Mouse (Mus musculus) limb, embryonic 15.5 days (tissue): ENCODE results near the gene Stum. TPM values are rescaled to one million over a fixed set of nuclear protein-coding genes. Genes with fewer than 3 reads are reported as not detected.

ENCODE experiments used
- ATAC-seq: fragments of 200-750 bp; cut with Nextera tagmentation; 2 replicates; pipeline ENCODE4 v1.8.0; 2017; ENCODE audit warnings: low read depth, moderate TSS enrichment; ENCODE audit not compliant: insufficient number of reproducible peaks, low FRiP score, low TSS enrichment
- H3K27ac ChIP-seq: fragments of 300-500 bp; sonication (generic); 2 replicates; pipeline ENCODE4 v1.5.1; 2015; ENCODE audit warnings: moderate library complexity, mild to moderate bottlenecking, inconsistent platforms
- H3K27me3 ChIP-seq: fragments of 300-500 bp; sonication (generic); 2 replicates; pipeline ENCODE4 v1.6.1; 2015; ENCODE audit warnings: inconsistent platforms
- H3K36me3 ChIP-seq: fragments of 300-500 bp; sonication (generic); 2 replicates; pipeline ENCODE4 v1.6.1; 2015; ENCODE audit warnings: inconsistent platforms
- H3K4me1 ChIP-seq: fragments of 300-500 bp; sonication (generic); 2 replicates; pipeline ENCODE4 v1.6.1; 2015; ENCODE audit warnings: inconsistent platforms
- H3K4me2 ChIP-seq: fragments of 300-500 bp; sonication (generic); 2 replicates; pipeline ENCODE4 v1.6.1; 2015; ENCODE audit warnings: mild to moderate bottlenecking, inconsistent platforms
- H3K4me3 ChIP-seq: fragments of 300-500 bp; sonication (generic); 2 replicates; pipeline ENCODE4 v1.5.1; 2015; ENCODE audit warnings: mild to moderate bottlenecking, inconsistent platforms
- H3K9ac ChIP-seq: fragments of 300-500 bp; sonication (generic); 2 replicates; pipeline ENCODE4 v1.6.1; 2015; ENCODE audit warnings: inconsistent platforms
- H3K9me3 ChIP-seq: fragments of 300-500 bp; sonication (generic); 2 replicates; pipeline ENCODE4 v1.6.1; 2016; ENCODE audit warnings: inconsistent platforms
- WGBS: fragments of 180-500 bp; shearing (Covaris S2); methylation state at CpG from one replicate; pipeline ENCODE4 v1.1.7; 2015; 5-methylcytosine and 5-hydroxymethylcytosine counted together
- polyA plus RNA-seq: library from polyadenylated mRNA; unstranded; fragments of >200 nt; fragmentation: Nextera tagmentation; extraction: Ambion mirVana; gene quantifications from 2 replicates; pipeline ENCODE4 v1.2.1, GENCODE M21; 2015

The Stum gene
- polyA plus RNA-seq, 1 experiment from 2014 or later: 3.9 TPM

DNA sequence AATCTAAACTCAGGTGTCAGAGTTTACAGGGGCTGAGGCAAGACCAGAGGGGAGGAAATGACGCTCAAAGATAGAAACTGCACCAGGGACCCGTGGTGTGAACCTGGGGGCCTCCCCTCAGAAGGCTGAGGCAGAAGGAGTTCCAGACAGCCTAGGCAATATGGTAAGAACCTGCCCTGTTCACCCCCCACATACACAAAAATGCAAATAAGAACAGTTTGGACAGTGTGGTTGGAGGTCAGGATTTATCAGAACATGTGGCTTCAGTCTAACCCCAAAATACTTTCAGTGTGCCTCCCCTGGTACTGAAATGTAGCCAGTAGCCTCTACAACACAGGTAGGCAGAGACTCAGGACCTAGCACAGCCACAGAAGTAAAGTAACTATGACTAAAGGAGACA, 30.8 kb upstream of the Stum start:
- Histone ChIP-seq H3K27me3 (no peaks in the 10 kb centered on the region), H3K36me3 (no peaks in the 10 kb centered on the region), H3K27ac (no peak overlapping the region; the same call in 1 of the 2 replicates), H3K9me3 (no peaks in the 10 kb centered on the region), H3K4me2 (no peak overlapping the region), H3K4me3 (no peak overlapping the region), H3K9ac (no peak overlapping the region), H3K4me1 (peaks cover 15% of the 10 kb centered on the region)
- ATAC-seq: no peak
- 82% methylated on average over 2 of the region's 2 CpGs for WGBS

DNA sequence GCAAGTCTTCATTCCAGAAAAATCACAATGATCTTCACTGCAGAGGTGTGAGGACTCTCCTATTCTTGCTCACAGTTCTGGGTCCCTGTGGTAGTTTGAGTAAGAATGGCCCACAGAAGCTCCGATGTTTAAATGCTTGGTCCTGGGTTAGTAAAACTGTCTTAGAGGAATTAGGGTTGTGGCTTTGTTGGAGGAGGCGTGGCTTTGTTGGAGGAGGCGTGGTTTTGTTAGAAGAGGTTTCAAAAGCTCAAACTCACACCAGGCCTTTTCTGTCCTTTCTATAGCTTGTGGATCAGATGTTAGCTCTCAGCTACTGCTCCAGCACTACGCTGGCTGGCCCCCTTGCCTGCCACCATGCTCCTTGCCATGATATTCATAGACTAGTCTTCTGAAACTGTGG, 27.6 kb upstream of the Stum start:
- 43% methylated on average over 4 of the region's 4 CpGs for WGBS
- Histone ChIP-seq H3K4me3 (no peak overlapping the region), H3K4me2 (0 out of 2 replicates have a peak overlapping the region, but pooled peaks have one; percentile 14)

DNA sequence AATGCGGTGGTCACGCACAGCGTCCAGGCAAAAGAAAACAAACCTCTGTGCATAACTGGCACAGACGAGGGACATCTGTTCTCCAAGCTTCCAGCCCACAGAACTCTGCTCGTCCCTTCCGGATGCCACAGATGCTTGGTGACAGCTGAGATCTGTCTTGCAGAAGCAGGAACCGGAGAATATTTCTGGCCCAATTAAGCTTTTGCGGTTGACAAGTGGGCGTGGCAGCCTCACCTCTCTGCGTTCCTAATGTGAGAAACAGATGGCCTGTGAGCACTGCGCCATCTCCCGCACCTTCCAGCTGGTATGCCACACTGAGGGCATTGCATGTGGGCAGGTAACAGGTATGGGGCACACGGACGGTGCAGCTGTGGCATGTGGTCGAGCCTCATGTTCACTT, 27.1 kb upstream of the Stum start:
- H3K4me3 ChIP-seq: no peak overlapping the region
- H3K9ac ChIP-seq: no peak overlapping the region
- WGBS: 26% methylated on average over 15 of the region's 15 CpGs
- H3K36me3 ChIP-seq: no peaks in the 10 kb centered on the region
- H3K27me3 ChIP-seq: no peaks in the 10 kb centered on the region
- no peak overlapping the region for H3K27ac ChIP-seq
- peaks cover 15% of the 10 kb centered on the region for H3K4me1 ChIP-seq
- H3K4me2 ChIP-seq: 0 out of 2 replicates have a peak overlapping the region, but pooled peaks have one; percentile 14
- no peaks in the 10 kb centered on the region for H3K9me3 ChIP-seq
- no peak for ATAC-seq

More for the DNA sequence above, 27.6 kb upstream of the Stum start:
- Histone ChIP-seq H3K27ac (no peak overlapping the region), H3K27me3 (no peaks in the 10 kb centered on the region), H3K9me3 (no peaks in the 10 kb centered on the region), H3K9ac (no peak overlapping the region), H3K4me1 (peaks cover 15% of the 10 kb centered on the region), H3K36me3 (no peaks in the 10 kb centered on the region)
- no peak for ATAC-seq

DNA sequence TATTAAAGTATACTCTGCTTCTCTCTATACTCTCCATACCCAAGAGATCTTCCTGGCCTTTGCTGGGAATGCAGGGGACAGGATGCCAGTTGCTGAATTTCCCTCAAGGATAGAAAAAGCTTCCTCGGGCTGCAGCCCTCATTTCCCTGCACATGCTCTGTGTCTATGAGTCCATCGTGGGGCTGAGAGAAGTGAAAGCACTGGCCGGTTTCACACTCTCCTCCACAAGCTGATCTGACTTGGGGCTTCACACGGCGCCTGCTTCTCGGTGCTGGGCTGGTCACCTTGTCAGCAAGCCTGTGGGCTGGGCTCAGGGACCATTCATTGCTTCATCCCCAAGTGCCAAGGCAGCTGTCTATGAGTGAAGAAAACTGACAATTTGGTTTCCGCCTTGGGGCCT, 25.4 kb upstream of the Stum start:
- Histone ChIP-seq H3K4me2 (no peak overlapping the region), H3K4me1 (peaks cover 6% of the 10 kb centered on the region), H3K27ac (no peak overlapping the region), H3K4me3 (no peak overlapping the region), H3K36me3 (no peaks in the 10 kb centered on the region), H3K9me3 (no peaks in the 10 kb centered on the region), H3K9ac (no peak overlapping the region), H3K27me3 (no peaks in the 10 kb centered on the region)
- WGBS: 65% methylated on average over 7 of the region's 7 CpGs
- ATAC-seq: no peak

DNA sequence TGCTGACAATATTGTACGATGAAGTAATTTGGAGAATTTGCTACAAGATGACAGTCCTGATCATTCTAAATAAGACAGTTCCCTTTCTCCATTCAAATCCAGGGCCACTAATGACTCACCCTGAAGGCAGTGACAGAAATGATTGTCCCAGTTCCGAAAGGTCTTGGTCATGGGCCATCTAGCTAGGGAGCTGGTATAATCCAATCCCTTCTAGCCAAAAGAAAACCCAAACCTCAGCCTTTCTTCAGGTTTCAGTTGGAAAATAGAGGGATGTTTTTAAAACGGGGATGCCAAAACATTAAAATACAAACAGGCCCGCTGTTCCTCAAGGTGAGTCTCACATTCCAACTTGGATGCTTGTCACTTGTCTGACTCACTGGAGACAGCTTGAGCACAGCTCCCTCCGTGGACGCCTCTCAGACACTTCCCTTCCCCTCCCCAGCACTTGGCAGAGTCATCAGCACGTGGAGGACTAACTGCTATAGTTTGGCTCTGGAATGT, 24.0 kb upstream of the Stum start:
- Histone ChIP-seq H3K4me3 (no peak overlapping the region), H3K9me3 (no peaks in the 10 kb centered on the region), H3K27ac (no peak overlapping the region), H3K27me3 (no peaks in the 10 kb centered on the region), H3K4me2 (no peak overlapping the region), H3K4me1 (peaks cover 6% of the 10 kb centered on the region), H3K9ac (no peak overlapping the region), H3K36me3 (no peaks in the 10 kb centered on the region)
- no peak for ATAC-seq
- 58% methylated on average over 7 of the region's 7 CpGs for WGBS

DNA sequence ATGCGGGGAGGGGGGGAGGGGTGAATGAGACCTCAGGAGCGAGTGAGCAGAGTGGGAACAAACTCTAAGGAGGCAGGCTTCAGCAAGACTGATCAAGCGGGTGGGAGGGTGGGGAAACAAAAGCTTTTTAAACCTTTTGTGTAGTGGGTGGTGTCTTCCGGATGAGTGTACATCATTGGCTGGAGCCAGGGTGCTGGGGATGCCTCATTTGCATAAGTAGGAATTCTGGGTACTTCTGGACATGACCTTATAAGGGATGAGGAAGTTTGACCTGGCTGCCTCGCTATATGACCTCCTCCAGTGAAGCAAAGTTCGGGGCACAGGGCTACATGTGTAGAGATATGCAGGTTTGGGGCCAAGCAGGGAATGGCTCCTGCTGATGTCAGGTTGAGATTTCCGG, 23.0 kb upstream of the Stum start:
- Histone ChIP-seq H3K4me2 (no peak overlapping the region), H3K9me3 (no peaks in the 10 kb centered on the region), H3K9ac (no peak overlapping the region), H3K4me3 (no peak overlapping the region), H3K4me1 (peaks cover 6% of the 10 kb centered on the region), H3K36me3 (no peaks in the 10 kb centered on the region), H3K27me3 (no peaks in the 10 kb centered on the region), H3K27ac (no peak overlapping the region)
- no peak for ATAC-seq
- WGBS: 88% methylated on average over 7 of the region's 7 CpGs

DNA sequence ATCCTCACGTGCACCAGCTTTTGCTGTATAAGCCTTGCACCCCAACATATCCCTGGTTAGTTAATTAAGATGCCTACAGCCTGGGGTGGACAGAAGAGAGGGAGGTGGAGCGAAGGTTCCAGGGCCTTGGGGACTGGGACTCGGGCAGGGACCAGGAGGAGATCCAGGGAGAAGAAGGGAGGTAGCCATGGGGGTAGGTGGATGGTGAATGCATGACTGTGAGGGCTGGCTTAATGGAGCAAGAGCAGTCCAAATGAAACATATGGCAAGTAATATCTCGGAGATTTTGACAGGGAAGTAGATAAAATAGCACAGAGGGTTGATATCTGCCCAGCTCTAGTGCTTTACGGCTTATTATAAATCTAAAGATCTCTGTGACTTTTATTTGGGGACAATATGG, 21.6 kb upstream of the Stum start:
- Histone ChIP-seq H3K27me3 (no peaks in the 10 kb centered on the region), H3K9ac (no peak overlapping the region), H3K27ac (no peak overlapping the region), H3K36me3 (no peaks in the 10 kb centered on the region), H3K4me1 (no peaks in the 10 kb centered on the region), H3K4me2 (no peak overlapping the region), H3K9me3 (no peaks in the 10 kb centered on the region), H3K4me3 (no peak overlapping the region)
- WGBS: 81% methylated on average over 5 of the region's 5 CpGs
- no peak for ATAC-seq

DNA sequence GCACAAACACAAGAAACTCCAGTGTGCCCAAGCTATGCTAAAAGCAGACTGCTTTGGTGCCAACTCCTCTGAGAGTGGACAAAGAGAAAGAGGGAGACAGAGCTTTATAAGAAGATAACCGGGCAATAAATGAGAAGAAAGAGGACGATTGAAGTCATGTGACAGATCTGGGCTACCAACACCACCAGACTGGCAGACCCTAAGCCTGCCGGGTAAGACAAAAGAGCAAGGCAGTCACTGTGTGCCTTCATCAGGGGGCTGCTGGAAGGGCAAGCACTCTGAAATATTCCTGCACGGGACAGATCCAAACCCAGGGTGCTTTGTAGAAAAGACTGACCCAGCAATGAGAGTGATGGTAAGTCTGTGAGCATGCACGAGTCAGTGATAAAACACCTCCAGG, 20.2 kb upstream of the Stum start:
- ATAC-seq: no peak
- Histone ChIP-seq H3K4me3 (no peak overlapping the region), H3K4me1 (no peaks in the 10 kb centered on the region), H3K9me3 (no peaks in the 10 kb centered on the region), H3K36me3 (no peaks in the 10 kb centered on the region), H3K9ac (no peak overlapping the region), H3K27ac (no peak overlapping the region), H3K4me2 (no peak overlapping the region), H3K27me3 (no peaks in the 10 kb centered on the region)
- 59% methylated on average over 5 of the region's 5 CpGs for WGBS

DNA sequence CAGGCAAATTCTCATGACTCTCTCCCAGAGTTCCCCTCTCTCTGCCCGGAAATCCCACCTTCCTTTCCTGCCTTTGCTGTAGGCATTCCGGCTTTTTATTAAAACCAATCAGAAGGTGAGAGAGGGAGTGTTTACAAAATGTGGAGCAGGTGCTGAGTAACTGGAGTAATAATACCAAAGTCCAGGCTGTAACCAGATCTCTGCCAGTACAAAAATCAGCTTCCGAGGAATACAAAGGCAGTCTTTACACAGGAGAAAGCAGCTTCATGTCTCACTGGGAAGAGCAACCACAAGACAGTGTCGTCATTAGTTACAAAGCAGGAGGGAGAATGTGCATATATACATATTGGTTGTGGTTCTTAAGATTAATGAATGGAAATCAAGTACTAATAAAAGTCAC, 19.3 kb upstream of the Stum start:
- no peak for ATAC-seq
- Histone ChIP-seq H3K4me1 (no peaks in the 10 kb centered on the region), H3K36me3 (no peaks in the 10 kb centered on the region), H3K9ac (no peak overlapping the region), H3K27me3 (no peaks in the 10 kb centered on the region), H3K4me3 (no peak overlapping the region), H3K27ac (no peak overlapping the region), H3K4me2 (no peak overlapping the region), H3K9me3 (no peaks in the 10 kb centered on the region)
- WGBS: 37% methylated on average over 4 of the region's 4 CpGs

DNA sequence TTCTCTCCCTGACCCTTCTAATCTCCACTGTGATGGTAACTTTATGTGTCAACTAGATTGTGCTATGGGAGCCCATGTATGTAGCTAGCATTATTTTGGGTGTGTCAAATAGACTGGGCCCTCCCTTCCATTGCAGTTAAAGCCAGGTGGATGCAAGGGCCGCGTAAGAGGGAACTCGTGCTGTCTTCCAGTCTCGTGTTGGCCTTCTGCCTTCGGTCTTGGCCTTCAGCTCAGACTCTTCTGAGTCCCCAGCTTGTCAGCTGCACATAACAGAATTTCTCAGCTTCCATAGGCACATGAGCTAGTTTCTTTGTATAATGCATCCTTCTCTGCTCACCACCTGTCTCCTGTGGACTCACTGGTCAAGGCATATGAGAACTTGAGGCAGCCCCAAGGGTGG, 17.3 kb upstream of the Stum start:
- Histone ChIP-seq H3K36me3 (no peaks in the 10 kb centered on the region), H3K4me3 (no peak overlapping the region), H3K9me3 (no peaks in the 10 kb centered on the region), H3K27ac (no peak overlapping the region), H3K27me3 (no peaks in the 10 kb centered on the region), H3K4me2 (no peak overlapping the region), H3K9ac (no peak overlapping the region), H3K4me1 (no peaks in the 10 kb centered on the region)
- WGBS: 84% methylated on average over 5 of the region's 5 CpGs
- ATAC-seq: no peak

DNA sequence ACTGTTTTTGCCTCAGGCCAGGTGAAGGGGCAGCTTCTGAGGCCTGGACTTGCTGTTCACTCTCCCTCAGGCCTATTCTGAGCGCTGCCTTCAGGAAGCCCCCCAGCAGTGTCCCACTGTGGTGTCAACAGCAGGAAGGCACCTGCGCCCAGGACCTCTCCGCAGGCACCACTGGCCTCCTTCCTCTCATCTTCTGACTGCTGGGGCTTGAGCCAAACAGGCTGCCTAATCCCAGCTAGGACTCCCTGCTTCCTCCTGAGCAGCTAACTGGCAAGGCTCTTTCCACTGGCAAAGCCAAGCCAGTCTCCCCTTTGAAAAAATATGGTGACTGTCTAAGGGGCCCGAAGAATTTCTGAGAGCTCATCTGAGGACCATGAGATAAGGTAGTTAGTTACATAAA, 16.9 kb upstream of the Stum start:
- no peaks in the 10 kb centered on the region for H3K36me3 ChIP-seq
- no peak for ATAC-seq
- H3K4me1 ChIP-seq: no peaks in the 10 kb centered on the region
- H3K9ac ChIP-seq: no peak overlapping the region
- no peak overlapping the region for H3K4me3 ChIP-seq
- no peak overlapping the region for H3K27ac ChIP-seq
- 64% methylated on average over 4 of the region's 4 CpGs for WGBS
- H3K4me2 ChIP-seq: no peak overlapping the region
- no peaks in the 10 kb centered on the region for H3K9me3 ChIP-seq
- H3K27me3 ChIP-seq: no peaks in the 10 kb centered on the region

DNA sequence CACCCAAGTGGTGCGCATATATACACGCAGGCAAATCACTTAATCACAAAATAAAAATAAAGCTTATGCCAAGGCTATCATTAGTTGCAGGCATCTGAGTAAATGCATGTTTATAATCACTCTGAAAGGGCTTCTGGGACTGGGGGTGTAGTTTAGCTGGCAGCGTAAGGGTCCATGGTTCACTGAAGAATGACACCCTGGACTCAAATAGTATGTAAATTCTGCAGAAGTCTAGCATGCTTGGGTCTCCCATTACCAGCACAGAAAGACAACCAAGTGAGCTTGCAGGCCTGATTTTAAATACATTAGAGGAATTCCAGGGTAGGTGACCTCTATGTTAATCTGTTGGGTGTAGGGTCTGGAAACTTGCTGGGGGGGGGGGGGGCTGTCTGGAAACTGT, 16.5 kb upstream of the Stum start:
- no peak for ATAC-seq
- H3K9me3 ChIP-seq: no peaks in the 10 kb centered on the region
- H3K4me1 ChIP-seq: no peaks in the 10 kb centered on the region
- 80% methylated on average over 3 of the region's 3 CpGs for WGBS
- H3K9ac ChIP-seq: no peak overlapping the region
- H3K27ac ChIP-seq: no peak overlapping the region
- no peak overlapping the region for H3K4me2 ChIP-seq
- H3K27me3 ChIP-seq: no peaks in the 10 kb centered on the region
- no peaks in the 10 kb centered on the region for H3K36me3 ChIP-seq
- no peak overlapping the region for H3K4me3 ChIP-seq

DNA sequence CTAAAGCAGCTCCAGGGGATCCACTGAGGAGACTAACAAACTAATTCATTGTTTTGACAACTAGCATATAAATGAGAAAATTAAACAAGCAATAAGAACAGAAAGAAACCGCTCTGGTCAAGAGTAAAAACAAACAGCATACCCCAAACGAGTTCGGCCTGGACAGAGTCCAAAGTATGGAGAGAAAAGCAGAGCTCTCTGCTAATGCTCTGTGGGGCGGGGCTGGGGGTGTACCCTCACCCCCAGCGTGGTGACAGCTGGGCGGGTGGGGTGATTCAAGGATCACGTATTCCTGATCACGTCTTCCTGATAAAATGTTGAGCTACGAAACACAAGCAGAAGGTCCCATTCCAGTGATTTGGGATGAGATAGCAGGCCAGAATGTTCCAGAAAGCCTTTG, 9.5 kb upstream of the Stum start:
- no peak overlapping the region for H3K9ac ChIP-seq
- no peak overlapping the region for H3K27ac ChIP-seq
- no peaks in the 10 kb centered on the region for H3K27me3 ChIP-seq
- H3K4me1 ChIP-seq: no peaks in the 10 kb centered on the region
- no peak overlapping the region for H3K4me2 ChIP-seq
- 57% methylated on average over 9 of the region's 9 CpGs for WGBS
- no peaks in the 10 kb centered on the region for H3K9me3 ChIP-seq
- H3K36me3 ChIP-seq: no peaks in the 10 kb centered on the region
- no peak overlapping the region for H3K4me3 ChIP-seq
- ATAC-seq: no peak
